Mouse (Mus musculus) liver, postnatal 0 days (tissue): Measurements from ENCODE around the gene Ubtf.

Experiments used
- CTCF ChIP-seq: sonication (generic); IDR thresholded peaks from 2 replicates; pipeline ENCODE4 v1.5.1; 2016; ENCODE audit warnings: antibody characterized with exemption, low read depth
- EP300 ChIP-seq: IDR thresholded peaks from 2 replicates; pipeline ENCODE4 v1.6.1; 2016; ENCODE audit warnings: antibody characterized with exemption, low read depth, mild to moderate bottlenecking

DNA sequence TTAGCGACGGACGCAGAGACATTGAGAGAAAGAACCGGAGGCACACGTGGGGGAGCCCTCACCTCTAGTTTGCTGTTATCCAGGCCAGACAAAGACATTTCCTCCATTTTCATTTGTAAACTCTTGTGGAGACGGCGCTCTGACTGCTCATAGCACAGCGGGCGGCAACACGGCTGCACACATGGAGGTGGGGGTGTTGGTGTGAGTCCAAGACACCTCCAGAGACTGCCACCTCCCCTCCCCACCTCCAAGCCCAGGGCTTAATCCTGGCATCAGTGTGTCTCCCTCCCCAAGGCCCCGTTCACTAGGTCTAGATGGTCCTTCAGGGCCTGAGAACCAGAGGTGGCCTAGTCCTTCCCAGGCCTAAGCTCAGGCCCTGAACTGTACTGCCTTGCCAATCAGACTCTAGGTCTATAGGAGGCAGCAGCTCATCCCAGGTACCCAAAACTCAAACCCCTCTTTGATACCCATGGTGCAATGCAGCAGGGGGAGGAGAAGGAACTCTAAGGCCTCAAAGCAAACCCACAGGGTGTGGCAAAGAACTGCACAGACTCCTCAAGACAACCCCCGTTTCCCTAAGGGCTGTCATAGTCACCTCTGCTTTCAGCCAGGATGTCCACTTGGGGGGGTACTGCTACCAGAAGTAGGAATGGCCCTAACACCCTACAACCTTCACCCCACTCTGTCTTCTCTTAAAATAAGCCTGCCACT is 24.5 kb downstream of the Ubtf start:
- TF ChIP-seq CTCF = peak; percentile 47
- no peak for TF ChIP-seq EP300
